Mouse (Mus musculus) limb, embryonic 14.5 days (tissue): ENCODE measurements around the gene F10. TPM values are rescaled to one million over a fixed set of nuclear protein-coding genes. Genes with fewer than 3 reads are reported as not detected.

Experiments used
- ATAC-seq: fragments of 200-750 bp; cut with Nextera tagmentation; 2 replicates; pipeline ENCODE4 v1.8.0; 2017; ENCODE audit warnings: low read depth, moderate number of reproducible peaks, moderate TSS enrichment; ENCODE audit not compliant: low FRiP score
- DNase-seq: peaks from one replicate; pipeline ENCODE4 v3.0.0-alpha.2; 2015; ENCODE audit warnings: low spot score
- H3K27ac ChIP-seq: fragments of 300-500 bp; sonication (generic); replicated peaks from 2 replicates; pipeline ENCODE4 v1.5.1; 2014; ENCODE audit warnings: low read depth, mild to moderate bottlenecking, low read length, moderate library complexity, mixed read lengths
- H3K27me3 ChIP-seq: fragments of 300-500 bp; sonication (generic); 2 replicates; pipeline ENCODE4 v1.6.1; 2014; ENCODE audit warnings: low read length, mixed read lengths; ENCODE audit not compliant: control insufficient read depth, insufficient read depth
- H3K36me3 ChIP-seq: fragments of 300-500 bp; sonication (generic); 2 replicates; pipeline ENCODE4 v1.6.1; 2014; ENCODE audit warnings: mild to moderate bottlenecking, low read length, moderate library complexity, mixed read lengths; ENCODE audit not compliant: control insufficient read depth, insufficient read depth
- H3K4me1 ChIP-seq: fragments of 300-500 bp; sonication (generic); 2 replicates; pipeline ENCODE4 v1.6.1; 2014; ENCODE audit warnings: antibody characterized with exemption, low read length, mixed read lengths; ENCODE audit not compliant: control insufficient read depth, insufficient read depth
- H3K4me2 ChIP-seq: fragments of 300-500 bp; sonication (generic); replicated peaks from 2 replicates; pipeline ENCODE4 v1.6.1; 2014; ENCODE audit warnings: low read depth, mild to moderate bottlenecking, low read length, moderate library complexity; ENCODE audit not compliant: severe bottlenecking
- H3K4me3 ChIP-seq: fragments of 300-500 bp; sonication (generic); replicated peaks from 2 replicates; pipeline ENCODE4 v1.5.1; 2014; ENCODE audit warnings: low read length
- H3K9ac ChIP-seq: fragments of 300-500 bp; sonication (generic); 2 replicates; pipeline ENCODE4 v1.6.1; 2014; ENCODE audit warnings: mild to moderate bottlenecking, low read depth, low read length, moderate library complexity; ENCODE audit not compliant: severe bottlenecking
- H3K9me3 ChIP-seq: fragments of 300-500 bp; sonication (generic); 2 replicates; pipeline ENCODE4 v1.6.1; 2016; ENCODE audit warnings: low read length; ENCODE audit not compliant: control insufficient read depth
- POLR2A ChIP-seq: fragments of 200-500 bp; IDR thresholded peaks from 2 replicates; pipeline ENCODE4 v1.8.0; 2012; ENCODE audit warnings: inconsistent platforms, mild to moderate bottlenecking, moderate library complexity, borderline replicate concordance; ENCODE audit not compliant: insufficient read depth, insufficient read length; ENCODE audit errors: extremely low read depth
- WGBS: fragments of 180-500 bp; shearing (Covaris S2); extraction: QIAGEN DNeasy Blood & Tissue Kit; methylation state at CpG from one replicate; pipeline ENCODE4 v1.1.7; 2014; 5-methylcytosine and 5-hydroxymethylcytosine counted together
- polyA plus RNA-seq, 2 experiments: library from polyadenylated mRNA; depleted of rRNA in 1 of 2; stranded (reverse) in 1 of 2; unstranded in 1 of 2; fragments of >200 nt; fragmentation: Nextera tagmentation in 1 of 2; extraction: Ambion mirVana in 1 of 2; gene quantifications; 2 replicates each; pipeline versions ENCODE4 v1.2.1 to v1.2.3; 2012 to 2014

Gene F10
- polyA plus RNA-seq, 2 experiments, result 0.26 to 0.28 TPM

DNA sequence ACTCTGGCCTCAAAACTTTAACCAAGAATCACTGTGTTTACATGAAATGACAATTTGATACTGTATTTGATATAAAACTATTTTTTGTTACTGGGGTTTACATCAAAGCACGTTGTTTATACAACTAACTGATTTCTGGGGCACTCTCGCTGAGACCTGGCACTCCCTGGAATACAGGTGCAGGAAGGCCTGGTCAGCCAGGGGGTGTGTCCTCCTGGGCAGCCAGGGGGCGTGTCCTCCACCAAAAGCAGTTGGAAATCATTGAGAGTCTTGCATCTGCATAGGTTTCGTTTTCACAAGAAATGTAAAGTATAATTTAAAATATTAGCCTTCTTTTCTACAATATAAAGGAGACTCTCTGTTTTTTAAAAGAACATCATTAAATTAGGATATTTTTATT, 17.5 kb upstream of the F10 start:
- 57% methylated on average over 4 of the region's 4 CpGs for WGBS
- Histone ChIP-seq H3K4me2 (no peak overlapping the region), H3K27ac (no peak overlapping the region), H3K4me1 (no peaks in the 10 kb centered on the region), H3K27me3 (no peaks in the 10 kb centered on the region), H3K9ac (no peak overlapping the region), H3K36me3 (peaks cover 24% of the 10 kb centered on the region), H3K9me3 (no peaks in the 10 kb centered on the region), H3K4me3 (no peak overlapping the region)
- no peak for ATAC-seq
- DNase-seq, result no peak
- TF ChIP-seq POLR2A, result no peak

DNA sequence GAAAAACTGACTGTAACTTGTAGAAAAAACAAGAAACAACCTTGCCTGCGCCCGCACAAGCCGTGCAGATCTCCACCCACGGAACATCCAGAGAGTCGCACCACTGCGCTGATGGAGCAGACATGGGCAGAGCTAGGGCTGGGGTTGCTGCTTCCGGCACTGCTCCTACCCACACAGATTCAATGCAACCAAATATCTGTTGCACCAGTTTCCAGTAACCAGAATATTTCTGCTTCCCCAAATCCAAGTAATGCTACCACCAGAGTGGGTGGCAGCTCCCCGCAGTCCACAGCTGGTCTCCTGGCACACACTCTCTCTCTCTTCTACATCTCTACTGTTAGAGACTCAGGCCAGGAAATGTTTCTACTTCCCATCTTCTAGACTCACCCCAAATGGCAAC, 15.3 kb upstream of the F10 start:
- Histone ChIP-seq H3K9me3 (no peaks in the 10 kb centered on the region), H3K27ac (no peak overlapping the region), H3K36me3 (peaks cover 15% of the 10 kb centered on the region), H3K9ac (no peak overlapping the region), H3K27me3 (no peaks in the 10 kb centered on the region), H3K4me3 (no peak overlapping the region), H3K4me2 (no peak overlapping the region), H3K4me1 (no peaks in the 10 kb centered on the region)
- DNase-seq (no peak), ATAC-seq (no peak)
- WGBS, result 96% methylated on average over 8 of the region's 8 CpGs
- TF ChIP-seq POLR2A, result no peak

DNA sequence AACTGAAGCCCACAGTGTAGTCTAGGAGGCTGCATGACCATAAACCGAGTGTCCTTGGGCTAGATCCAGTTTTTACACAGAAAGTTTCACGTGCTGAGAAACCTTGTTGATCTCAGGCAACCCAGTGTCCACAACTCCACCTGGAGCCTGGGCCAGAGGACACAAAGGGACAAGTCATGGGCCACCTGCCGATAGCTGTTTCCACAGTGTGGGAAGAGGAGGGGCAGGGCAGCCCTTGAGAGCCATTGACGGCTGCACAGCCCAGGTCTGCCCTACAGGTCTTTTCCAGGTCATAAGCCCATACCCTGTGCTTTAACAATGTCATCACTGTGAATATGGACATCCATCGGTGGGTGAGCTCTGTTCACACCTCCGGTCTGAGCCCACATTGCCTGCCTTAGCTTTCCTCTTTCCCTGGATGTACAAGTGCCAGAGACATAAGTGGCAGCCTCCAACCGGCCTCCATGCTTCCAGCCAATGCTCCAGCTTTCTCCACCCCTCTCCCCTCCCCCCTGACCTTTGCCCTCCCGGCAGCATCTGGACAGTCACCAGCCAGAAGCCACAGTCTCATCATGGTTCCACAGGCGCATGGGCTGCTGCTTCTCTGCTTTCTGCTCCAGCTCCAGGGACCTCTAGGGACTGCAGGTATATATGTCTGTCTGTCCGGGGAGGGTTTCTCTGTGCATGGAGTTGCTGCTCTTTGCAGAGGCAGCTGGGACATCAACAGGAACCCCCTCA, 11.5 kb upstream of the F10 start, which contains the start of gene F7:
Gene F7 (plus strand): TSS at position 548 of the 738 bp plus-strand sequence.
- no peak for TF ChIP-seq POLR2A
- H3K9ac ChIP-seq, result no peak within 1 kb of the TSS
- H3K27ac ChIP-seq, result no peak within 1 kb of the TSS
- no peaks in the 10 kb centered on the region for H3K4me1 ChIP-seq
- no peak within 1 kb of the TSS for H3K4me3 ChIP-seq
- no peaks in the 10 kb centered on the region for H3K27me3 ChIP-seq
- no peak within 1 kb of the TSS for H3K4me2 ChIP-seq
- H3K9me3 ChIP-seq, result no peaks in the 10 kb centered on the region
- no peak for ATAC-seq
- H3K36me3 ChIP-seq, result no peaks in the 10 kb centered on the region; the same call in 1 of the 2 replicates
- no peak for DNase-seq
- WGBS, result 63% methylated on average over 10 of the region's 10 CpGs

DNA sequence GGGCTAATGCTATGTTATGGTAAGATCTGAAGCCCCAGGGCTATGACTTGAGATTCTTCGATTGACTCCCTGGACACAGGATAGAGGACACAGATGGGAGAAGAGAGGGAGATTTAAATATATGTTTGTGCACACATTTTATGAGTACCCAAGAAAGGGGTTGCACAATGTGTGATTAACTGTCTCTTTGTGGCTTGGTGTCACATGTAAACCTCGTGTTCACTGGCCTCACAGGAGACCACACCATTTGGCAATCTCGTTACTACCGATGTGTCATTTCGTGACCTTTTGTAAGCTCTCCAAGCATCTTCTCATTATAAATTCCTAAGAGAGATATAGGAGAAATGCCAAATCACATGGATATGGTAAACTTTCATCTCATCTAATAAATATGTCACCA, 9.5 kb upstream of the F10 start:
- no peak overlapping the region for H3K4me2 ChIP-seq
- no peaks in the 10 kb centered on the region for H3K27me3 ChIP-seq
- H3K4me1 ChIP-seq, result no peaks in the 10 kb centered on the region
- ATAC-seq, result no peak
- no peak for DNase-seq
- no peak overlapping the region for H3K9ac ChIP-seq
- TF ChIP-seq POLR2A, result no peak
- no peaks in the 10 kb centered on the region for H3K36me3 ChIP-seq
- H3K4me3 ChIP-seq, result no peak overlapping the region
- WGBS, result 80% methylated on average over 5 of the region's 5 CpGs
- no peaks in the 10 kb centered on the region for H3K9me3 ChIP-seq
- H3K27ac ChIP-seq, result no peak overlapping the region

DNA sequence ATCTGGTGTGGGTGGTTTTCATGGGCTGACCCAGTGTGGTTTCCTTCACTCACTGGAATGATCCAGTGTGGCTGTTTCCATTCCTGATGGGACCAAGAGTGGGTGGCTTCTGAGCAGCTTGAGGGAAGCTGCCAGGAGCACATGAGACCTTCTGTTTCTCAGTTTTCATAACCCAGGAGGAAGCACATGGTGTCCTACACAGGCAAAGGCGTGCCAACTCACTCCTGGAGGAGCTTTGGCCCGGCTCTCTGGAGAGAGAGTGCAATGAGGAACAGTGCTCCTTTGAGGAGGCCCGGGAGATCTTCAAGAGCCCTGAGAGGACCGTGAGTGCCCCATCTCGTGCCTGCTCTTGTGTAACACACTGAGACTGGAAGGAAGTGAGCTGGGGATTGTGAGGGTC, 8.6 kb upstream of the F10 start:
- Histone ChIP-seq H3K4me2 (no peak overlapping the region), H3K4me3 (no peak overlapping the region), H3K9me3 (no peaks in the 10 kb centered on the region), H3K27ac (no peak overlapping the region), H3K9ac (no peak overlapping the region), H3K4me1 (no peaks in the 10 kb centered on the region), H3K36me3 (no peaks in the 10 kb centered on the region), H3K27me3 (no peaks in the 10 kb centered on the region)
- DNase-seq (no peak), ATAC-seq (no peak)
- TF ChIP-seq POLR2A, result no peak
- 63% methylated on average over 5 of the region's 5 CpGs for WGBS
